Mouse (Mus musculus) C2C12 (cell line): Measurements from ENCODE around the gene Fam83b. TPM values are rescaled to one million over a fixed set of nuclear protein-coding genes. Genes with fewer than 3 reads are reported as not detected.

Experiments
- H3K27me3 ChIP-seq: one replicate; pipeline ENCODE4 v1.6.1; 2011; ENCODE audit not compliant: control insufficient read depth, insufficient read depth, insufficient read length
- H3K36me3 ChIP-seq: one replicate; pipeline ENCODE4 v1.6.1; 2011; ENCODE audit not compliant: control insufficient read depth, insufficient read depth
- H3K4me3 ChIP-seq: one replicate; pipeline ENCODE4 v1.5.1; 2011; ENCODE audit warnings: mild to moderate bottlenecking, control low read depth; ENCODE audit not compliant: poor library complexity, insufficient read depth, severe bottlenecking
- H3K79me2 ChIP-seq: one replicate; pipeline ENCODE4 v1.6.1; 2011; ENCODE audit not compliant: control insufficient read depth, insufficient read depth
- H3K79me3 ChIP-seq: one replicate; pipeline ENCODE4 v1.6.1; 2011; ENCODE audit warnings: low read depth, control low read depth
- H3ac ChIP-seq: one replicate; pipeline ENCODE3; 2011; ENCODE audit warnings: low read depth; ENCODE audit not compliant: control insufficient read depth, insufficient read length
- CEBPB ChIP-seq: IDR thresholded peaks from one replicate; pipeline ENCODE4 v1.6.1; 2011; ENCODE audit warnings: low read depth, mild to moderate bottlenecking, control low read depth, moderate library complexity
- CTCF ChIP-seq: IDR thresholded peaks from one replicate; pipeline ENCODE4 v1.5.1; 2011; ENCODE audit not compliant: control insufficient read depth, insufficient read depth, insufficient read length
- FOSL1 ChIP-seq: IDR thresholded peaks from one replicate; pipeline ENCODE4 v1.8.0; 2011; ENCODE audit warnings: mild to moderate bottlenecking, low read length; ENCODE audit not compliant: poor library complexity, insufficient read depth, severe bottlenecking
- MAX ChIP-seq: IDR thresholded peaks from one replicate; pipeline ENCODE4 v1.6.1; 2011; ENCODE audit warnings: mild to moderate bottlenecking, control low read depth
- MYOD1 ChIP-seq: IDR thresholded peaks from one replicate; pipeline ENCODE4 v1.6.1; 2011; ENCODE audit warnings: low read depth; ENCODE audit not compliant: control insufficient read depth, insufficient read length
- MYOG ChIP-seq: IDR thresholded peaks from one replicate; pipeline ENCODE4 v1.6.1; 2011; ENCODE audit not compliant: control insufficient read depth, insufficient read length; ENCODE audit errors: extremely low read depth
- USF1 ChIP-seq: IDR thresholded peaks from one replicate; pipeline ENCODE4 v1.6.1; 2011; ENCODE audit warnings: low read depth, mild to moderate bottlenecking, control low read depth, moderate library complexity
- polyA plus RNA-seq: library from polyadenylated mRNA; unstranded; fragments of >200 nt; fragmentation: generic; extraction: Trizol; gene quantifications from one replicate; pipeline ENCODE4 v1.2.1, GENCODE M21; 2012; ENCODE audit warnings: missing spikeins

Gene Fam83b
- polyA plus RNA-seq, 1 experiment, result not detected

- no peak overlapping the region for H3ac ChIP-seq
- no peaks in the 10 kb centered on the region for H3K36me3 ChIP-seq
- no peaks in the 10 kb centered on the region for H3K79me3 ChIP-seq
- H3K4me3 ChIP-seq, result no peak overlapping the region
- H3K27me3 ChIP-seq, result no peaks in the 10 kb centered on the region
- H3K79me2 ChIP-seq, result no peaks in the 10 kb centered on the region
- no peak for TF ChIP-seq FOSL1
- TF ChIP-seq CEBPB, result no peak
- no peak for TF ChIP-seq CTCF
- TF ChIP-seq MYOG, result no peak
- TF ChIP-seq MAX, result no peak
- no peak for TF ChIP-seq MYOD1
- no peak for TF ChIP-seq USF1
Measured at GRCm38 (mm10) chr9:76539271-76539670, 27.6 kb downstream of the Fam83b start.

DNA sequence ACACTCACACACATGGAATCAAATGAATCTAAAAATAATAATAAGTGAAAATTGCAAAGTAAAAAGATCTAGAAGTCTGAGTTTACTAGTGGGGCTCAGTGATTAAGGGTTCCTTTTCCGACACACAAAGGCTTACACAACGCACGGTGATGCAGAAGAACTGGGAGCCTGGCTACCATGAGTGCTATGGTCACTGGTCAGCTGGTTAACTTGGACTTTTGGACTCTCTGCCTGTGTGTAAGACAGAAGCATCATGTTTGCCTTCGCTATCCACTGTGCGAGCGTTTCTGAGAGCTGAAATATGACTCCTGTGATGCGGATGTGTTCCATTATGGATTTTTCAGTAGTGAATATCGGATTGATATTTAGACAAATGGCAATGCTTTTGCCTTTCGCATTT, 30.9 kb downstream of the Fam83b start:
- H3K79me3 ChIP-seq, result no peaks in the 10 kb centered on the region
- TF ChIP-seq MYOD1 (no peak), FOSL1 (no peak), CTCF (no peak), MAX (no peak), USF1 (no peak), CEBPB (no peak), MYOG (no peak)
- no peaks in the 10 kb centered on the region for H3K79me2 ChIP-seq
- H3K4me3 ChIP-seq, result no peak overlapping the region
- H3K36me3 ChIP-seq, result no peaks in the 10 kb centered on the region
- H3ac ChIP-seq, result no peak overlapping the region
- H3K27me3 ChIP-seq, result no peaks in the 10 kb centered on the region

DNA sequence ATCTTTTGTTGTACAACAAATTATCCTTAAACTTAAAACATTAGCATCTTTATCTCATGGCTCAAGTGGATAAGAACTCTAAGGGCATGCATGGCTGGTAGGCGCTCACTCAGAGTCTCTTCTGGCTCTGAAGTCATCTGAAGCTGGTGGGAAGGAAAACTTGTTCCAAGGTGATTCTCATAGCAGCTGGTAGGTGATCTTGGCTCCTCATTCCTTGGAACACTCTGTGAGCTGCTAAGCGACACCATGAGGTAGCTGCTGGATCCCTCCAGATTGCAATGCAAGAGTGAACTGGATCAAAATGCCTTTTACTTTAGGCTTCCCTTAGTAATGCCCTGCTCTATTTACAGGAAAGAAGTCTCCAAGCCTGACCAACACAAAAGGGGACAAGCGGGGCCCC, 34.5 kb downstream of the Fam83b start:
- Histone ChIP-seq H3K79me3 (no peaks in the 10 kb centered on the region), H3K4me3 (no peak overlapping the region), H3K79me2 (no peaks in the 10 kb centered on the region), H3K36me3 (no peaks in the 10 kb centered on the region), H3K27me3 (no peaks in the 10 kb centered on the region), H3ac (no peak overlapping the region)
- TF ChIP-seq MAX (no peak), CEBPB (no peak), FOSL1 (no peak), CTCF (no peak), MYOD1 (no peak), MYOG (no peak), USF1 (no peak)

DNA sequence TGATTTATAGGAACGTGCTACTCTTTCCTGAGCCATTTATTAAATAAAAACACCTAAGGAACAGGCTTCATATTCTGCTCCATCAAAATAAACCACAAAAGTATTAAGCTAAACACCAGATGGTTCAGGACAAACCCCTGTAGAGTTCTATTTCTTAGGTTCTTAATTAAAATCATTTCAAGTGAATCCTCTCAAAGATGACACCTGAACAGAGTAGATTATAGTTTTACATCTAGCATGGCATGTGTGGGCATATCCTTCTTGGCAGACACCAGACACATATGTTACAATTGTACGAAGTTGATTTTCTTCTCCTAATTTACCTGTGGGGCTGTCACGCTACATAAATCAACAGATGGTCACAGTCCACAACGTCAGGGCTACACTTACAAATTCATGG, 35.5 kb downstream of the Fam83b start:
- Histone ChIP-seq H3K36me3 (no peaks in the 10 kb centered on the region), H3ac (no peak overlapping the region), H3K4me3 (no peak overlapping the region), H3K79me3 (no peaks in the 10 kb centered on the region), H3K79me2 (no peaks in the 10 kb centered on the region), H3K27me3 (no peaks in the 10 kb centered on the region)
- TF ChIP-seq USF1, result no peak

- Histone ChIP-seq H3ac (no peak overlapping the region), H3K36me3 (no peaks in the 10 kb centered on the region), H3K27me3 (no peaks in the 10 kb centered on the region), H3K79me3 (no peaks in the 10 kb centered on the region), H3K4me3 (no peak overlapping the region), H3K79me2 (no peaks in the 10 kb centered on the region)
- TF ChIP-seq MYOG (no peak), CTCF (no peak), USF1 (no peak), MYOD1 (no peak), MAX (no peak), CEBPB (no peak), FOSL1 (no peak)
Measured at GRCm38 (mm10) chr9:76525592-76525991, 41.3 kb downstream of the Fam83b start.

- H3K36me3 ChIP-seq, result no peaks in the 10 kb centered on the region
- no peak overlapping the region for H3ac ChIP-seq
- no peaks in the 10 kb centered on the region for H3K79me3 ChIP-seq
- TF ChIP-seq CTCF (no peak), MYOG (no peak), USF1 (no peak), FOSL1 (no peak), MYOD1 (no peak), CEBPB (no peak), MAX (no peak)
- no peaks in the 10 kb centered on the region for H3K79me2 ChIP-seq
- H3K27me3 ChIP-seq, result no peaks in the 10 kb centered on the region
- no peak overlapping the region for H3K4me3 ChIP-seq
Measured at GRCm38 (mm10) chr9:76523075-76523474, 43.8 kb downstream of the Fam83b start.
